Mouse (Mus musculus) ES-Bruce4 (cell line): ENCODE measurements around the gene Tmem110.

Source experiments
- CTCF ChIP-seq: IDR thresholded peaks from one replicate; pipeline ENCODE4 v1.8.1; 2011; ENCODE audit warnings: low read depth, low read length
- EP300 ChIP-seq: IDR thresholded peaks from 2 replicates; pipeline ENCODE4 v1.6.1; 2011; ENCODE audit warnings: low read depth, low read length; ENCODE audit not compliant: insufficient read depth

- TF ChIP-seq EP300, result no peak
- no peak for TF ChIP-seq CTCF
Observed at GRCm38 (mm10) chr14:30837416-30837996, 12.1 kb downstream of the Tmem110 start.
